Mouse (Mus musculus) thymus, postnatal 25 days (tissue): Measurements from ENCODE around the gene Shf.
A peak's percentile ranks its signal among the peaks of the same experiment; 100 is the strongest.
"Not testable (repeated sequence)": the region's sequence is repeated elsewhere in the genome, so short reads cannot be mapped to it uniquely, and the experiment has no call there.

Experiments used
- DNase-seq: peaks from one replicate; pipeline ENCODE4 v3.0.0; 2022

Shf gene

GRCm38 (mm10) chr2:122347257-122347656 lies 21.7 kb downstream of the Shf start:
- DNase-seq, result no peak

- not testable (repeated sequence) for DNase-seq
Measured at GRCm38 (mm10) chr2:122346164-122346563, 22.8 kb downstream of the Shf start.

- DNase-seq, result no peak
Measured at GRCm38 (mm10) chr2:122345106-122345893, 23.7 kb downstream of the Shf start.

- no peak for DNase-seq
Measured at GRCm38 (mm10) chr2:122337291-122337690, 31.7 kb downstream of the Shf start.

- no peak for DNase-seq
Measured at GRCm38 (mm10) chr2:122334170-122334569, 34.8 kb downstream of the Shf start.

- no peak for DNase-seq
Measured at GRCm38 (mm10) chr2:122332222-122332621, 36.7 kb downstream of the Shf start.

- not testable (repeated sequence) for DNase-seq
Measured at GRCm38 (mm10) chr2:122330317-122330716, 38.6 kb downstream of the Shf start.

- DNase-seq, result no peak
Measured at GRCm38 (mm10) chr2:122327986-122328385, 41.0 kb downstream of the Shf start.

- DNase-seq, result no peak
Measured at GRCm38 (mm10) chr2:122325361-122325760, 43.6 kb downstream of the Shf start.

GRCm38 (mm10) chr2:122324586-122324985 lies 44.4 kb downstream of the Shf start:
- no peak for DNase-seq

GRCm38 (mm10) chr2:122323960-122324359 lies 45.0 kb downstream of the Shf start:
- no peak for DNase-seq

- no peak for DNase-seq
Measured at GRCm38 (mm10) chr2:122317384-122317783, 51.6 kb downstream of the Shf start.

- DNase-seq, result no peak
Measured at GRCm38 (mm10) chr2:122315372-122315771, 53.6 kb downstream of the Shf start, which contains the start of gene Duox1. Gene Duox1, plus strand, starts transcription at chr2:122315672.

- no peak for DNase-seq
Measured at GRCm38 (mm10) chr2:122313536-122313935, 55.4 kb downstream of the Shf start, which contains the start of gene Duoxa1. Gene Duoxa1, minus strand, starts transcription at chr2:122313730.

GRCm38 (mm10) chr2:122312722-122313417 lies 56.1 kb downstream of the Shf start:
- DNase-seq, result peak; percentile 75

GRCm38 (mm10) chr2:122311561-122311960 lies 57.4 kb downstream of the Shf start:
- no peak for DNase-seq

- no peak for DNase-seq
Measured at GRCm38 (mm10) chr2:122309647-122310046, 59.3 kb downstream of the Shf start.

GRCm38 (mm10) chr2:122306184-122306583 lies 62.8 kb downstream of the Shf start:
- DNase-seq, result no peak

- no peak for DNase-seq
Measured at GRCm38 (mm10) chr2:122305097-122305892, 63.7 kb downstream of the Shf start.

- no peak for DNase-seq
Measured at GRCm38 (mm10) chr2:122304544-122304943, 64.4 kb downstream of the Shf start.

- peak; percentile 79 for DNase-seq
Measured at GRCm38 (mm10) chr2:122302574-122303241, 66.3 kb downstream of the Shf start.

GRCm38 (mm10) chr2:122301921-122302573 lies 66.9 kb downstream of the Shf start:
- DNase-seq, result no peak
